Mouse (Mus musculus): ENCODE measurements at regions not wholly inside any gene's neighbourhood (a gene's known extent, or its start where the extent isn't known, plus 50 kb on each side); places are given as distances from the start of the nearest gene placed in this dataset.

- DNase-seq (ENCODE audit: low read depth, low spot score), result no peak
These were observed 133.6 kb downstream of the Papss1 start for GRCm38 (mm10) chr3:131698070-131698750.

GRCm38 (mm10) chr3:131703134-131703533 is 138.6 kb downstream of the Papss1 start:
- DNase-seq (ENCODE audit: low read depth, low spot score), result peak; percentile 20

GRCm38 (mm10) chr3:131713532-131713931 is 149.0 kb downstream of the Papss1 start:
- no peak for DNase-seq (ENCODE audit: low read depth, low spot score)

- DNase-seq (ENCODE audit: low read depth, low spot score), result no peak
These were observed 154.2 kb downstream of the Papss1 start for GRCm38 (mm10) chr3:131718761-131719160.

GRCm38 (mm10) chr3:131728618-131729017 is 164.1 kb downstream of the Papss1 start:
- DNase-seq (ENCODE audit: low read depth, low spot score), result no peak

- no peak for DNase-seq (ENCODE audit: low read depth, low spot score)
These were observed 169.7 kb downstream of the Papss1 start for GRCm38 (mm10) chr3:131734226-131734625.

- no peak for DNase-seq (ENCODE audit: low read depth, low spot score)
These were observed 172.9 kb downstream of the Papss1 start for GRCm38 (mm10) chr3:131737461-131737860.

GRCm38 (mm10) chr3:131737953-131738598 is 173.5 kb downstream of the Papss1 start:
- peak; percentile 32 for DNase-seq (ENCODE audit: low read depth, low spot score)

GRCm38 (mm10) chr3:131755537-131755936 is 191.0 kb downstream of the Papss1 start:
- no peak for DNase-seq (ENCODE audit: low read depth, low spot score)

GRCm38 (mm10) chr3:131756126-131756525 is 191.6 kb downstream of the Papss1 start:
- DNase-seq (ENCODE audit: low read depth, low spot score), result no peak

- no peak for DNase-seq (ENCODE audit: low read depth, low spot score)
These were observed 205.4 kb downstream of the Papss1 start for GRCm38 (mm10) chr3:131769976-131770375.

GRCm38 (mm10) chr3:131770486-131770885 is 205.9 kb downstream of the Papss1 start:
- DNase-seq (ENCODE audit: low read depth, low spot score), result no peak

- DNase-seq (ENCODE audit: low read depth, low spot score), result no peak
These were observed 207.4 kb downstream of the Papss1 start for GRCm38 (mm10) chr3:131771863-131772546.

GRCm38 (mm10) chr3:131772593-131772992 is 208.0 kb downstream of the Papss1 start:
- DNase-seq (ENCODE audit: low read depth, low spot score), result no peak

- DNase-seq (ENCODE audit: low read depth, low spot score), result no peak
These were observed 210.9 kb downstream of the Papss1 start for GRCm38 (mm10) chr3:131775431-131775830.

GRCm38 (mm10) chr3:131776650-131777049 is 212.1 kb downstream of the Papss1 start:
- DNase-seq (ENCODE audit: low read depth, low spot score), result no peak

GRCm38 (mm10) chr3:131779803-131780202 is 215.2 kb downstream of the Papss1 start:
- DNase-seq (ENCODE audit: low read depth, low spot score), result no peak

- DNase-seq (ENCODE audit: low read depth, low spot score), result no peak
These were observed 221.0 kb downstream of the Papss1 start for GRCm38 (mm10) chr3:131785524-131785923.

GRCm38 (mm10) chr3:131788321-131788720 is 223.8 kb downstream of the Papss1 start:
- DNase-seq (ENCODE audit: low read depth, low spot score), result no peak

GRCm38 (mm10) chr3:131789177-131789576 is 224.6 kb downstream of the Papss1 start:
- DNase-seq (ENCODE audit: low read depth, low spot score), result no peak

GRCm38 (mm10) chr3:131794056-131794455 is 229.5 kb downstream of the Papss1 start:
- DNase-seq (ENCODE audit: low read depth, low spot score), result no peak

GRCm38 (mm10) chr3:131795108-131796005 is 230.8 kb downstream of the Papss1 start:
- peak; percentile 36 for DNase-seq (ENCODE audit: low read depth, low spot score)
